Mouse (Mus musculus) bone marrow, adult 2 months (tissue): ENCODE results near the gene Ankrd44.

Experiments
- CTCF ChIP-seq: fragments of 200-500 bp; IDR thresholded peaks from 2 replicates; pipeline ENCODE4 v1.5.1; 2011; ENCODE audit warnings: low read length, control low read depth; ENCODE audit not compliant: control insufficient read depth, insufficient read depth
- POLR2A ChIP-seq: fragments of 200-500 bp; IDR thresholded peaks from 2 replicates; pipeline ENCODE4 v1.6.1; 2011; ENCODE audit warnings: low read depth, mild to moderate bottlenecking, control low read depth, low read length, borderline replicate concordance; ENCODE audit not compliant: control insufficient read depth

DNA sequence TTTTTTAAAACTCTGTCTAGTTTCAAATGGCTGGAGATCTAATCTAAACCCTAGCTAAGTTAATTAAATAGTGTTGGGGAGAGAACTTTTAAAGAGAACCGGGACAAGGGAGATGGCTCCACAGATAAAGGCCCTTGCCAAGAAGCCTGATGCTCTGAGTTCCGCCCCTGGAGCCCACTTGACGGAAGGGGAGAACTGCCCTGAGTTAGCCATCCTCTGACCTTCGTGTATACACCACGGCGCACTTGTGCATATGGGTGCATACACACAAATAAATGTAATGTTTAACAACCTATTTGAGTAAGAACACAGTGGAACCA is 87.7 kb downstream of the Ankrd44 start:
- TF ChIP-seq CTCF (no peak), POLR2A (no peak)
